ENCODE assay signal across 28 mouse cellular contexts in the genomic region with DNA sequence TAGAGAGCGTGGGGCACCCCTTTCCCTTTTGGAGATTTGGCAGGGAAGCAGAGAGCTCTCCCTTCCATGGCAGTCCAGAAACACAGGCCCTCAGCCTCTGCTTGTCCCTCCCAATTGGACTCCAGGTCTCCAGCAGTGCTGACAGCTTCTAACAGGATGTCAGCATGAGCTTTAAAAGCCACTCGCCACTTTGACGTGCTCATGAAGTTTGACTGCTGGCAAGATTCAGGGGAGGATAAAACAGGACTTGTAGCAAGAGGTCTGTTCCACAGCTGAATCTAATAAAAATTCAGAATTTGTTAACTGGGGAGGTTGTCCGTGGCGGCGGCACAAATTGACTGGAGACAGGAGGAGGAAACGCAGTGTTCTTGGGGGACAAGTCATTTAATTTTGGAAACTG.
DNase-seq lines count a peak whose midpoint lies in the region; ATAC-seq and TF ChIP-seq lines count a peak whose summit lies in the region.
"Had no signal": no experiment of that assay in that cellular context is flagged by ENCODE, and none has a peak within 500 bp of the region (broad histone marks: within the 10 kb centered on the region; RNA-seq: fewer than 3 reads in every experiment).

No protein-coding gene starts in this region.

- no peak overlapping the region for H3K9ac ChIP-seq in heart, embryonic 16.5 days (ENCODE audit: low read length)
- H3K9ac ChIP-seq in limb, embryonic 12.5 days (replicated peaks) = no peak overlapping the region
- H3K9ac ChIP-seq in hindbrain, embryonic 12.5 days = no peak overlapping the region
- H3K9ac ChIP-seq: forebrain, embryonic 15.5 days; hindbrain, embryonic 14.5 days; liver, embryonic 13.5 days; neural tube, embryonic 15.5 days had no signal

- H3K4me1 ChIP-seq in heart, embryonic 16.5 days (ENCODE audit: control insufficient read depth, insufficient read depth, low read length) = peaks cover 13% of the 10 kb centered on the region
- H3K4me1 ChIP-seq in limb, embryonic 12.5 days (replicated peaks) = peaks cover 44% of the 10 kb centered on the region
- no peaks in the 10 kb centered on the region for H3K4me1 ChIP-seq in midbrain, embryonic 10.5 days
- H3K4me1 ChIP-seq in hindbrain, embryonic 12.5 days = peaks cover 10% of the 10 kb centered on the region; the same call in 1 of the 2 replicates
- H3K4me1 ChIP-seq: forebrain, embryonic 10.5 days; liver, embryonic 13.5 days had no signal

- H3K36me3 ChIP-seq in heart, embryonic 16.5 days (ENCODE audit: control insufficient read depth, insufficient read depth) = no peaks in the 10 kb centered on the region
- no peaks in the 10 kb centered on the region for H3K36me3 ChIP-seq in limb, embryonic 12.5 days
- no peaks in the 10 kb centered on the region for H3K36me3 ChIP-seq in midbrain, embryonic 10.5 days
- H3K36me3 ChIP-seq in hindbrain, embryonic 12.5 days = no peaks in the 10 kb centered on the region
- H3K36me3 ChIP-seq: forebrain, embryonic 15.5 days; liver, embryonic 13.5 days; neural tube, embryonic 15.5 days had no signal

- H3K27me3 ChIP-seq in heart, embryonic 16.5 days (ENCODE audit: control insufficient read depth, insufficient read depth, low read length) = no peaks in the 10 kb centered on the region
- no peaks in the 10 kb centered on the region for H3K27me3 ChIP-seq in limb, embryonic 12.5 days
- H3K27me3 ChIP-seq in midbrain, embryonic 10.5 days (ENCODE audit: low read depth, poor library complexity, severe bottlenecking) = no peaks in the 10 kb centered on the region
- H3K27me3 ChIP-seq in hindbrain, embryonic 12.5 days = peaks cover 5% of the 10 kb centered on the region
- H3K27me3 ChIP-seq: forebrain, embryonic 15.5 days; liver, embryonic 13.5 days; neural tube, embryonic 15.5 days had no signal

- H3K4me3 ChIP-seq in gastrocnemius, adult 2 months = no peak overlapping the region
- no peak overlapping the region for H3K4me3 ChIP-seq in heart, embryonic 16.5 days (ENCODE audit: low read length)
- no peak overlapping the region for H3K4me3 ChIP-seq in limb, embryonic 12.5 days (replicated peaks)
- H3K4me3 ChIP-seq in midbrain, embryonic 10.5 days = no peak overlapping the region
- no peak overlapping the region for H3K4me3 ChIP-seq in hindbrain, embryonic 12.5 days
- H3K4me3 ChIP-seq: forebrain, embryonic 10.5 days; forebrain, embryonic 15.5 days; liver, embryonic 13.5 days; neural tube, embryonic 15.5 days had no signal

- no peaks in the 10 kb centered on the region for H3K9me3 ChIP-seq in heart, embryonic 16.5 days (replicated peaks; ENCODE audit: control insufficient read depth, low read length)
- no peaks in the 10 kb centered on the region for H3K9me3 ChIP-seq in limb, embryonic 12.5 days
- no peaks in the 10 kb centered on the region for H3K9me3 ChIP-seq in midbrain, embryonic 10.5 days (replicated peaks)
- H3K9me3 ChIP-seq in hindbrain, embryonic 12.5 days (replicated peaks) = no peaks in the 10 kb centered on the region
- H3K9me3 ChIP-seq: forebrain, embryonic 10.5 days; forebrain, embryonic 15.5 days; liver, embryonic 13.5 days; neural tube, embryonic 15.5 days had no signal

- 42% methylated on average over 7 of the region's 7 CpGs for WGBS in heart, embryonic 16.5 days
- WGBS in limb, embryonic 12.5 days = 23% methylated on average over 7 of the region's 7 CpGs
- 91% methylated on average over 7 of the region's 7 CpGs for WGBS in midbrain, embryonic 10.5 days
- 71% methylated on average over 7 of the region's 7 CpGs for WGBS in hindbrain, embryonic 12.5 days

- no peak for TF ChIP-seq CTCF in gastrocnemius, adult 2 months (IDR thresholded peaks at IDR 0.05)

- ATAC-seq in heart, embryonic 16.5 days (replicated peaks; ENCODE audit: extremely low read depth, insufficient read depth, low FRiP score) = 0 out of 2 replicates have a peak, but pooled peaks have one; percentile 12
- ATAC-seq in limb, embryonic 12.5 days (ENCODE audit: insufficient number of reproducible peaks, insufficient read depth, low FRiP score, low TSS enrichment, low read depth) = no peak
- ATAC-seq in hindbrain, embryonic 12.5 days (ENCODE audit: low FRiP score) = no peak
- ATAC-seq: CD4-positive, CD25-positive, alpha-beta regulatory T cell, adult 4 months; intestine, postnatal 0 days had no signal

- intact Hi-C loops in gastrocnemius, adult 2 months (cut with DNase I) = no loop called here
- intact Hi-C loops in gastrocnemius, postnatal 36 days (cut with DNase I) = no loop called here
- intact Hi-C loops in heart, postnatal 10 days (cut with DNase I) = no loop called here

- no peak for DNase-seq in gastrocnemius, adult 2 months
- DNase-seq in gastrocnemius, postnatal 36 days = no peak
- no peak for DNase-seq in heart, postnatal 10 days
- no peak for DNase-seq in midbrain, embryonic 10.5 days (ENCODE audit: low spot score)
- DNase-seq: adrenal gland, postnatal 25 days; cerebellum, adult 11-12 months; cerebellum, adult 9-11 months; heart, postnatal 36 days; kidney, adult 9 months; kidney, postnatal 10 days; layer of hippocampus, postnatal 36 days; left cerebral cortex, postnatal 4 days; liver, embryonic 13.5 days; lung, adult 18-20 months; lung, postnatal 10 days; midbrain, embryonic 14.5 days; retina, postnatal 1 day; right cerebral cortex, postnatal 14 days had no signal

- H3K4me2 ChIP-seq in heart, embryonic 16.5 days (ENCODE audit: low read depth, low read length) = no peak overlapping the region
- H3K4me2 ChIP-seq in limb, embryonic 12.5 days = no peak overlapping the region
- no peak overlapping the region for H3K4me2 ChIP-seq in hindbrain, embryonic 12.5 days (replicated peaks)
- H3K4me2 ChIP-seq: forebrain, embryonic 15.5 days; hindbrain, embryonic 14.5 days; liver, embryonic 13.5 days; neural tube, embryonic 15.5 days had no signal

- peak overlapping the region; percentile 75 for H3K27ac ChIP-seq in gastrocnemius, adult 2 months
- H3K27ac ChIP-seq in heart, embryonic 16.5 days (ENCODE audit: low read length) = peak overlapping the region; percentile 47; the same call in 1 of the 2 replicates
- peak overlapping the region; percentile 66 for H3K27ac ChIP-seq in limb, embryonic 12.5 days
- no peak overlapping the region for H3K27ac ChIP-seq in midbrain, embryonic 10.5 days (replicated peaks)
- no peak overlapping the region for H3K27ac ChIP-seq in hindbrain, embryonic 12.5 days
- H3K27ac ChIP-seq: forebrain, embryonic 10.5 days; hindbrain, embryonic 14.5 days; liver, embryonic 13.5 days; macrophage; neural tube, embryonic 15.5 days had no signal

Comparison
In these comparisons a context has a peak if more than half of its experiments do, and no peak if none do; other contexts are left out.
1. H3K27ac ChIP-seq: peak in gastrocnemius, adult 2 months (single experiment), heart, embryonic 16.5 days (single experiment) and limb, embryonic 12.5 days (single experiment); none in midbrain, embryonic 10.5 days (single experiment) and hindbrain, embryonic 12.5 days (single experiment).